Mouse (Mus musculus) midbrain, embryonic 13.5 days (tissue): ENCODE data around the gene Btbd35f30. TPM values are rescaled to one million over a fixed set of nuclear protein-coding genes. Genes with fewer than 3 reads are reported as not detected.
"Not testable (repeated sequence)": the region's sequence is repeated elsewhere in the genome, so short reads cannot be mapped to it uniquely, and the experiment has no call there.

Experiments
- ATAC-seq: fragments of 200-750 bp; cut with Nextera tagmentation; 2 replicates; pipeline ENCODE4 v1.8.0; 2017; ENCODE audit warnings: mild to moderate bottlenecking, moderate TSS enrichment, moderate library complexity
- H3K27ac ChIP-seq: fragments of 300-500 bp; sonication (generic); 2 replicates; pipeline ENCODE4 v1.5.1; 2015; ENCODE audit warnings: inconsistent platforms, mild to moderate bottlenecking, moderate library complexity
- H3K27me3 ChIP-seq: fragments of 300-500 bp; sonication (generic); 2 replicates; pipeline ENCODE4 v1.6.1; 2015; ENCODE audit warnings: mild to moderate bottlenecking, inconsistent platforms
- H3K36me3 ChIP-seq: fragments of 300-500 bp; sonication (generic); 2 replicates; pipeline ENCODE4 v1.6.1; 2015; ENCODE audit warnings: mild to moderate bottlenecking, inconsistent platforms
- H3K4me1 ChIP-seq: fragments of 300-500 bp; sonication (generic); replicated peaks from 2 replicates; pipeline ENCODE4 v1.6.1; 2015; ENCODE audit warnings: inconsistent platforms
- H3K4me2 ChIP-seq: fragments of 300-500 bp; sonication (generic); replicated peaks from 2 replicates; pipeline ENCODE4 v1.6.1; 2015; ENCODE audit warnings: moderate library complexity, mild to moderate bottlenecking, inconsistent platforms
- H3K4me3 ChIP-seq: fragments of 300-500 bp; sonication (generic); replicated peaks from 2 replicates; pipeline ENCODE4 v1.5.1; 2015; ENCODE audit warnings: mild to moderate bottlenecking, inconsistent platforms
- H3K9ac ChIP-seq: fragments of 300-500 bp; sonication (generic); replicated peaks from 2 replicates; pipeline ENCODE4 v1.6.1; 2015; ENCODE audit warnings: mild to moderate bottlenecking, inconsistent platforms
- H3K9me3 ChIP-seq: fragments of 300-500 bp; sonication (generic); 2 replicates; pipeline ENCODE4 v1.6.1; 2016; ENCODE audit warnings: mild to moderate bottlenecking, inconsistent platforms
- WGBS: fragments of 180-500 bp; shearing (Covaris S2); methylation state at CpG from one replicate; pipeline ENCODE4 v1.1.7; 2015; 5-methylcytosine and 5-hydroxymethylcytosine counted together
- polyA plus RNA-seq: library from polyadenylated mRNA; unstranded; fragments of >200 nt; fragmentation: Nextera tagmentation; extraction: Ambion mirVana; gene quantifications from 2 replicates; pipeline ENCODE4 v1.2.1, GENCODE M21; 2015

Btbd35f30 gene
- not detected in 2 replicates for polyA plus RNA-seq

GRCm38 (mm10) chrX:32894325-32894724 is at the start of gene Btbd35f30:
Btbd35f30 (plus strand) TSS chrX:32894625.
- not testable (repeated sequence) for ATAC-seq, H3K36me3 ChIP-seq, H3K4me2 ChIP-seq, H3K9me3 ChIP-seq, H3K4me1 ChIP-seq, H3K27me3 ChIP-seq, H3K27ac ChIP-seq, H3K9ac ChIP-seq, H3K4me3 ChIP-seq
- WGBS, result no CpG with 5 or more reads among the region's 4 CpGs

DNA sequence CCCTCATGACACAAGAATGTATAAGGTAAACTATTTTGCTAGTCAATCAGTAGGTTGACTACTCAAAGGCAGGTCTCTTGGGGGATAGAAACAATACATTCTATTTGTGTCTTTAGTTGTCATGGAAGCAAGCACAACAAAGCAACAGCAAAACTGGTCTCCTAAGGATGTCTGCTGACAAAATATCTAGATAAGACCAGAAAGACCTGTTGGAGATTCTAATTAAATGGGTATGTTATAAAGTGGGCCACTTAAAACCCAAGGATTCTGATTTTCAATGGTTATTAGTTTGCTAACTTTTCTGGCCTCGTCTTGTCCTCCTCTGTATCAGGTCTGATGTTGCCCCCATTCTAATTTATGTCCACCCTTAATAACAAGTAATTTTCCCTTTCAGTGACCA is 47.0 kb downstream of the Btbd35f30 start, which contains the start of gene Gm21789:
Gene Gm21789, plus strand, starts transcription at position 301 of the 400 bp plus-strand sequence.
- not testable (repeated sequence) for H3K9me3 ChIP-seq, H3K4me1 ChIP-seq, ATAC-seq, H3K27me3 ChIP-seq, H3K4me3 ChIP-seq, H3K4me2 ChIP-seq, H3K27ac ChIP-seq, H3K9ac ChIP-seq, H3K36me3 ChIP-seq
- no CpG with 5 or more reads among the region's 1 CpGs for WGBS

Other genes starting within 250 kb of the Btbd35f30 start
- not detected in 2 replicates for gene Gm5926, start 243.9 kb upstream of the Btbd35f30 start, polyA plus RNA-seq
- not detected in 2 replicates for gene Btbd35f21, start 168.5 kb upstream of the Btbd35f30 start, polyA plus RNA-seq
- not detected in 2 replicates for gene Gm21789, start 47.1 kb downstream of the Btbd35f30 start, polyA plus RNA-seq
- not detected in 2 replicates for gene Btbd35f5, start 79.3 kb downstream of the Btbd35f30 start, polyA plus RNA-seq